Mouse (Mus musculus): ENCODE data around the gene Rasgef1a.

- TF ChIP-seq POLR2A (IDR thresholded peaks at IDR 0.05; ENCODE audit: insufficient read length, low read depth) (no peak), USF1 (IDR thresholded peaks at IDR 0.05; ENCODE audit: low read depth) (no peak), TCF12 (IDR thresholded peaks at IDR 0.05; ENCODE audit: insufficient read depth, poor library complexity, severe bottlenecking) (no peak), CEBPB (IDR thresholded peaks at IDR 0.05; ENCODE audit: insufficient read depth, poor library complexity, severe bottlenecking) (no peak), POLR2AphosphoS2 (IDR thresholded peaks at IDR 0.05; ENCODE audit: insufficient read length, low read depth) (no peak), MAX (IDR thresholded peaks at IDR 0.05; ENCODE audit: low read depth) (no peak), MYOD1 (IDR thresholded peaks at IDR 0.05; ENCODE audit: control insufficient read depth in 1 of 3, insufficient read length in 2 of 3, low read depth in 2 of 3) (no peak), E2F4 (IDR thresholded peaks at IDR 0.05; ENCODE audit: insufficient read depth) (no peak), MYOG (IDR thresholded peaks at IDR 0.05; ENCODE audit: control insufficient read depth in 1 of 3, insufficient read depth in 1 of 3, insufficient read length in 2 of 3, low read depth in 2 of 3) (no peak)
Observed at GRCm38 (mm10) chr6:118067720-118068119, 56.5 kb downstream of the Rasgef1a start.
